12 mouse cellular contexts compared by ENCODE assay signal in genomic region chr8:61359851-61360272, GRCm38 (mm10).
DNase-seq lines count a peak whose midpoint lies in the region; ATAC-seq and TF ChIP-seq lines count a peak whose summit lies in the region.
"Had no signal": no experiment of that assay in that cellular context is flagged by ENCODE, and none has a peak within 500 bp of the region (broad histone marks: within the 10 kb centered on the region; RNA-seq: fewer than 3 reads in every experiment).

No protein-coding gene starts in this region.

- H3K4me2 ChIP-seq in heart, embryonic 12.5 days: peak overlapping the region; percentile 59
- no peak overlapping the region for H3K4me2 ChIP-seq in hindbrain, embryonic 11.5 days (replicated peaks; ENCODE audit: low read depth, low read length)
- H3K4me2 ChIP-seq in intestine, postnatal 0 days (replicated peaks; ENCODE audit: low read depth): no peak overlapping the region
- H3K4me2 ChIP-seq: limb, embryonic 13.5 days had no signal

- H3K9me3 ChIP-seq in heart, embryonic 12.5 days (replicated peaks): no peaks in the 10 kb centered on the region
- H3K9me3 ChIP-seq in hindbrain, embryonic 11.5 days (ENCODE audit: control insufficient read depth, low read length): no peaks in the 10 kb centered on the region
- no peaks in the 10 kb centered on the region for H3K9me3 ChIP-seq in intestine, postnatal 0 days (ENCODE audit: control insufficient read depth)
- H3K9me3 ChIP-seq: limb, embryonic 13.5 days had no signal

- H3K4me1 ChIP-seq in heart, embryonic 12.5 days (replicated peaks): peaks cover 27% of the 10 kb centered on the region
- 0 out of 2 replicates have a peak, but pooled peaks cover 3% of the 10 kb centered on the region for H3K4me1 ChIP-seq in hindbrain, embryonic 11.5 days (replicated peaks; ENCODE audit: control insufficient read depth, insufficient read depth, low read length)
- H3K4me1 ChIP-seq in intestine, postnatal 0 days (replicated peaks; ENCODE audit: control insufficient read depth, insufficient read depth, low read length): no peaks in the 10 kb centered on the region

- H3K9ac ChIP-seq in heart, embryonic 12.5 days: no peak overlapping the region
- H3K9ac ChIP-seq in hindbrain, embryonic 11.5 days (ENCODE audit: low read depth, low read length): no peak overlapping the region
- no peak overlapping the region for H3K9ac ChIP-seq in intestine, postnatal 0 days (ENCODE audit: low read depth, low read length)
- H3K9ac ChIP-seq: limb, embryonic 13.5 days had no signal

- TF ChIP-seq CTCF in intestine, postnatal 0 days (IDR thresholded peaks at IDR 0.05; ENCODE audit: low read depth): no peak

- H3K27me3 ChIP-seq in heart, embryonic 12.5 days (replicated peaks): no peaks in the 10 kb centered on the region
- no peaks in the 10 kb centered on the region for H3K27me3 ChIP-seq in hindbrain, embryonic 11.5 days (ENCODE audit: control insufficient read depth, insufficient read depth, low read length)
- no peaks in the 10 kb centered on the region for H3K27me3 ChIP-seq in intestine, postnatal 0 days (replicated peaks; ENCODE audit: control insufficient read depth, insufficient read depth, low read length)
- H3K27me3 ChIP-seq: limb, embryonic 13.5 days had no signal

- no peak overlapping the region for H3K4me3 ChIP-seq in heart, embryonic 12.5 days
- no peak overlapping the region for H3K4me3 ChIP-seq in hindbrain, embryonic 11.5 days (ENCODE audit: low read depth, low read length)
- H3K4me3 ChIP-seq in intestine, postnatal 0 days (ENCODE audit: low read depth, low read length): no peak overlapping the region
- H3K4me3 ChIP-seq: limb, embryonic 13.5 days had no signal

- intact Hi-C loops in heart, postnatal 36 days (cut with DNase I): loop anchor here (5.0 kb wide), 1 partner anchor 138 kb away; the partner anchor contains the start of gene Sh3rf1

- H3K27ac ChIP-seq in heart, embryonic 12.5 days (ENCODE audit: poor library complexity, severe bottlenecking): no peak overlapping the region
- peak overlapping the region; percentile 13; the same call in 1 of the 2 replicates for H3K27ac ChIP-seq in hindbrain, embryonic 11.5 days (ENCODE audit: low read depth, low read length)
- no peak overlapping the region for H3K27ac ChIP-seq in intestine, postnatal 0 days (ENCODE audit: low read depth, low read length)
- H3K27ac ChIP-seq: limb, embryonic 13.5 days had no signal

- 38% methylated on average over 10 of the region's 10 CpGs for WGBS in heart, embryonic 12.5 days
- WGBS in hindbrain, embryonic 11.5 days: 41% methylated on average over 10 of the region's 10 CpGs
- WGBS in intestine, postnatal 0 days: 74% methylated on average over 10 of the region's 10 CpGs

- no peak for ATAC-seq in heart, embryonic 12.5 days (ENCODE audit: insufficient number of reproducible peaks, low FRiP score)
- ATAC-seq in hindbrain, embryonic 11.5 days (ENCODE audit: low FRiP score): peak; percentile 67
- ATAC-seq in intestine, postnatal 0 days: no peak

- DNase-seq in heart, postnatal 36 days: no peak
- peak; percentile 9 for DNase-seq in B cell, adult 2 months
- DNase-seq in hindbrain, embryonic 11.5 days (ENCODE audit: low spot score): peak; percentile 27
- DNase-seq in kidney, postnatal 14 days: peak; percentile 87
- no peak for DNase-seq in c-Kit-positive CD71-positive TER-119-positive erythroid progenitor cells, embryonic 14.5 days (ENCODE audit: low spot score)
- no peak for DNase-seq in layer of hippocampus, adult 9-11 months
- DNase-seq: cerebellum, postnatal 36 days; lung, postnatal 36 days; thymus, postnatal 14 days had no signal

- H3K36me3 ChIP-seq in heart, embryonic 12.5 days: peaks cover 19% of the 10 kb centered on the region
- no peaks in the 10 kb centered on the region for H3K36me3 ChIP-seq in hindbrain, embryonic 11.5 days (ENCODE audit: control insufficient read depth, insufficient read depth, low read length)
- peaks cover 43% of the 10 kb centered on the region for H3K36me3 ChIP-seq in intestine, postnatal 0 days (ENCODE audit: control insufficient read depth, insufficient read depth)

Comparison
In these comparisons a context has a peak if more than half of its experiments do, and no peak if none do; other contexts are left out.
1. DNase-seq: peak in B cell, adult 2 months (2 of 2), hindbrain, embryonic 11.5 days (single experiment) and kidney, postnatal 14 days (single experiment); none in heart, postnatal 36 days (0 of 2), c-Kit-positive CD71-positive TER-119-positive erythroid progenitor cells, embryonic 14.5 days (single experiment) and layer of hippocampus, adult 9-11 months (single experiment).